Mouse (Mus musculus) heart, postnatal 10 days (tissue): ENCODE data around the gene Cabin1. TPM values are rescaled to one million over a fixed set of nuclear protein-coding genes. Genes with fewer than 3 reads are reported as not detected.
"Not testable (repeated sequence)": the region's sequence is repeated elsewhere in the genome, so short reads cannot be mapped to it uniquely, and the experiment has no call there.

Experiments
- DNase-seq, 2 experiments: peaks; one replicate each; pipeline ENCODE4 v3.0.0; 2021
- intact Hi-C: fragments of 180-260 bp; cut with DNase I; formaldehyde crosslinking; loops from one replicate; pipeline ENCODE4 v1.15.1; 2025
- total RNA-seq, 2 experiments: library from RNA; stranded (reverse); gene quantifications; 2 replicates each; pipeline ENCODE4 v1.2.3; 2021

Cabin1 gene
- total RNA-seq, 2 experiments from 2014 or later, result 26.0 to 33.6 TPM

DNA sequence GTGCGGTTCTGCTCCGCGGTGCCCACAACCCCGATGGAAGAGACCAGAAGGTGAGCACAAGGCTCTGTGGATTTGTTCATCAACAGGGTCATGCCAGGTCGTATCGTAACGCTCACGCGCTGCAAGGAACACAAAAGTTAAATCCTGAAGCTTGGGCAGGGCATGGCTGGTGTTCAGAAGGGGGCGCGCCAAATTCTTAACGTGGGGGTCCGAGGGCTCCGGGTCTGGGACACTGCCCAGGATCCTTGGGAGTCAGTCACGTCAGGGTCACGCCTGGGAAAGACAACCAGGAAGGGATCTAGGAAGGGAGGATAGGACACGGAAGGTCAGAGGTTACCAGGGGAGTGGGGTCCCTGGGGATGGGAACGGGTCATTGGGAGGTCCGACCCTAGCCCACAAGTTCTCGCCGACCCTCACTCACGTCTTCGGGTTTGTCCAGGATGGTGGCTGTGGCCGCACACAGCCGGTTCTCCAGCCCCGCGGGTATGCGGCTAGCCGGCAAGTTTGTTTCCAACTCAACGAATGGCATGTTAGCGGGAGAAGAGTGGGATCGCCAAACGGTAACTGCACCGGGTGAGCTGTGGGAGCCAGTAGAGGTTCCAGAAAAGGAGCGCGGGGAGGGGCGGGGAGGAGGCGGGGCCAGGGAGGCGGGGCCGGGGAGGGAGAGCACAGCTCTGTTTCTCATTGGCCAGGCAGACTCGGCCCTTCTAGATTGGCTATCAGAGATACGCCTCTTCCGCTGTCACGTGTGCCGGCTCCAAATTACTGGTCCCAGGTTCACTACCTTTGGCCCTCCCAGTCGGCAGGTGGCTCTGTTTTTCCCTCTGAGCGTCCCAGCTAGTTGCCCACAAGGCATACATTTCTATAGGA, 8.9 kb upstream of the Cabin1 start, which contains the start of gene Ddt:
Gene Ddt (minus strand): TSS at position 620 of the 870 bp plus-strand sequence.
- intact Hi-C loops, result loop anchor here (2.0 kb wide), 1 partner anchor 62 kb away; no protein-coding TSS in a partner anchor
- peak; percentile 82 to 85 for DNase-seq

DNA sequence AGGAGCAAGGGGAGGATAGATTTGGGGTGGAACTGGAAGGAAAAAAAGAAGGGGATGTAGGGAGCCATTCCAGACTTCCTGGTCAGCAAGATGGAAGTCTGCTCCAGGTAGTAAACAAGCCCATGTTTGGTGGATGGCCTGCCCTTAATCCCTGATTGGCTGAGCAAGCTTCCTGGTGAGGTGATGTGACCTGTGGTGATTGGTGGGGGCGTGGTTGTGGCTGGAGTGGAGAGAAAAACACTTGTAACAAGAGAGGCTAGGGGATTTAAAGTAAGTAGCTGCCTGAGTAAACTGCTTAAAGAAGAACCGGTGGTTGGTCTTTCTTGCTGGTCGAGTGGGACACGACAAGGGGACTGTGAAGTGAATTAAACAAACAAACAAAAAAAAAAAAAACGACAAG, 3.6 kb upstream of the Cabin1 start:
- DNase-seq, intact Hi-C loops: not testable (repeated sequence)

DNA sequence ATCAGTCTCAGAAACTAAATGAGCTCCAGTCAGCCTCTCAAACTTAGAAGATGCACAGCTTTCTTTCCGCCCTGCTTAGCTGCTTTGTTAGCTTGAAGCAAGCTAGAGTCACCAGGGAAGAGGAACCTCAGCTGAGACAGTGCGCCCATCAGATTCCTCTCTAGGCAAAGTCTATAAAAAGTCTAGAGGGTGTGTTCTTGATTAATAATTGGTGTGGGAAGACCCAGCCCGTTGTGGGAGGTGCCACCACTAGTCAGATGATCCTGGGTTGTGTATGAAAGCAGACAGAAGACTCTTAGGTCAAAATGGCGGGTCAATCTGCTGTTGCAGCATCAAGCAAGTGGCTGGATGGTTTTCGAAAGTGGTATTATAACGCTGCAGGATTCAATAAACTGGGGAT, 2.7 kb upstream of the Cabin1 start:
- no peak for DNase-seq
- intact Hi-C loops, result no loop called here

DNA sequence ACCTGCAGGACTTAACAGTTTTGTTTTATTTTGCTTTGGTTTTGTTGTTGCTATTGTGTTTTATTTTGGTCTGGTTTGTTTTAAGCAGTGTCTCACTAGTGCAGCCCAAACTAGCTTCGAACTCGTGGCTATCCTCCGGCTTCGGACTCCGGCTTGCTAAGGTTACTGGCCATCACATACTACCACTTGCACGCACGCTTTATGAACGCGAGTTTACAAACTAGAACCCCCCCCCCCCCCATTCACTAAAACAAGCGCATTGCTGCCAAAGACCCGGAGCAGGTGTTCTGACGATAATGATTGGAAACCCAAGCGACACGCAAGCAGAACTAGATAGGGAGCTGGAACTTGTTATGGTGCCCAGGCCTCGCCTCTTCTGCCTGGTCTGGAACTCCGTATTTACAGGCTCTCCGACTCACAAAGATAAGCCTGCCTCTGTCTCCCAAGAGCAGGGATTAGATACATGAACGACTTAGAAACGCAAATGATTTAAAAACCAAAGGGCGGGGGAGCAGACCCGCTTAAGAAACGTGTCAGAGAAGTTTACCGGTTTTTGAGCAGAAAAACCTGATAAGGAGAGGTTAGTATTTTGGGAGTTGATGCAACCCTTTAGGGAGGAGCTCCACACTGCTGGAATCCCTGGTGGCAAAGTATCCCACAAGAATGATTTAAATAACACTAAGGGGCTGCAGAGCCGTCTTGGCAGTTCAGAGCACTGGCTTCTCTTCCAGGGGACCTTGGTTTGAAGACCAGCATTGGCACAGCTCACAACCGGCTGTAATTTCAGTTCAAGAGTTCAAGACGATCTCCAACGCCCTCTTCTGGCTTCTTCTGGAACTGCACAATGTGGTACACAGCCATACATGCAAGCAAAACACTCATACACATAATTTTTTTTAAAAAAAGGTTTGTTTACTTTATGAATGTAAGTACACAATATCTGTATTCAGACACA, 655 bp upstream of the Cabin1 start:
- intact Hi-C loops, result loop anchor here (5.0 kb wide), 1 partner anchor 73 kb away; the partner anchor contains the start of gene Gstt2
- DNase-seq, result peak; percentile 64 to 81

DNA sequence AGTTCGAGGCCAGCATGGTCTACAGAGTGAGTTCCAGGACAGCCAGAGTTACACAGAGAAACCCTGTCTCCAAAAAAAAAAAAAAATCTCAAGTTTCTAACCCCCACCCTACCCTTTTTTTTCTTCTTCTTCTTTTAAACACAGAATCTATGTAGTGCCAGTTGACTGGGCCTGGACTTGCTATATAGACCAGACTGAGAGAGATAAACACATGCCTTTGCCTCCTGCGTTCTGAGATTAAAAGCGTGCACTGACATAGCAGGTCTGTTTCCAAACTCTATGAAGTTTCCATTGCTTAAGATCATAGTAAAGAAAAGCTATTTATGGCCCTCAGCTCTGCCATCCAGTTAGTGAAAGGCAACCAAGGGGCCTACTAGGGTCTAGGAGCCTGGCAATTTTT, 1.7 kb downstream of the Cabin1 start:
- intact Hi-C loops, result loop anchor here (5.0 kb wide), 1 partner anchor 75 kb away; the partner anchor contains the start of gene Gstt2
- DNase-seq, result no peak

DNA sequence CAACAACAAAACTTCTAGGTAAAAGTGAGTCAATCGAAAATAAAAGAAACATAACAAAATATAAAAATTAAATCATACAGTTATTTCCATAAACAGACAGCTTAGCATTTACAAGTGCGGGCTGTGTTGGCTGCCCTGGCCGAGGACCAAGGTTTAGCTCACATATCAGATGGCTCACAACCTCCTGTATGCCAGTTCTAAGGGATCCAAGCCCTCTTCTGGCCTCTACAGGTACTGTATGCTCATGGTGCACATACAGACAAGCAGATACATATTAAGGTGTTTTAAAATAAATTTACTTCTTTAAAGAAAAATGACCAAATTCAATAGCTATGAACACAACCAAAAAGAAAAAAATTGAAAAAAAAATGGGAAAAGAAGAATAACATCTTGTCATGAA, 3.8 kb downstream of the Cabin1 start:
- intact Hi-C loops, result loop anchor here (5.0 kb wide), 1 partner anchor 77 kb away; the partner anchor contains the start of gene Gstt2
- no peak for DNase-seq

DNA sequence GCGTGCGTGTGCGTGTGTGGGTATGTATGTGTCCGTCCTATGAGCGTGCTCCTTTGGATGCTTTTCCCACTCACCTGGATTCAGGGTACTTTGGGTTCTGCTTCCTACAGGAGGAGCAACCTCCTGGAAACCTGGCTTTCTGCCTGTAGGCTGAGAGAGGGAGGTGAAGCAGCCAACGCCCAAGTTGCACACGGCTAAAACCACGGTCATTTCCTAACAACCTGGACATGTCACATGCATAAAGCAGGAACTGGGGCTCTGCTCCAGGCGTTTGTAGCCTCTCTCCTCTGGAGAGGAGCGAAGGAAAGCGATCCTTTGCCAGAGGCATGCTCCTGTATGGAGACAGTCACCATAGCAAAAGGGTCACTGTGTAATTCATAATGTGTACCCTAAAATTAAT, 7.4 kb downstream of the Cabin1 start:
- no peak for DNase-seq

DNA sequence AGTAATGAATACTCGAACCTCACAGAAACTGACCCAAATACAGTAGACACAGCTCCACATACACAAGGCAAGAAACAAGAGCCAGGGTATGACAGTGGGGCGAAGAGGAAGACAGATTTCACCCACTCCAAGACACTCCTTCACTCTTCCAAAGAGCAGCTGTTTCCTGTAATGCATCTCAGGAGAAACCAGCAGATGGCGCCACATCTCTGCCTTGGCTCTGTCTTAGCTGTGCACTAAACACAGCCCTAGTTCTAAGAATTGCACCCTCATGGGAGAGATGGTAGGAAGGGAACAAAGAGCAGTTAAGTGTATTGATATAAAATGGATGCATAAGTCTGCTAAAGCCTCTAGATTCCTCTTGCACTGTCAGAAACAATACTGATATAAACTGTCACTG, 20.1 kb downstream of the Cabin1 start:
- intact Hi-C loops, result loop anchor here (1.0 kb wide), 3 partner anchors 88 to 207 kb away; no protein-coding TSS in a partner anchor
- peak; percentile 84 to 90 for DNase-seq

More for the DNA sequence above, 7.4 kb downstream of the Cabin1 start:
- intact Hi-C loops, result no loop called here

DNA sequence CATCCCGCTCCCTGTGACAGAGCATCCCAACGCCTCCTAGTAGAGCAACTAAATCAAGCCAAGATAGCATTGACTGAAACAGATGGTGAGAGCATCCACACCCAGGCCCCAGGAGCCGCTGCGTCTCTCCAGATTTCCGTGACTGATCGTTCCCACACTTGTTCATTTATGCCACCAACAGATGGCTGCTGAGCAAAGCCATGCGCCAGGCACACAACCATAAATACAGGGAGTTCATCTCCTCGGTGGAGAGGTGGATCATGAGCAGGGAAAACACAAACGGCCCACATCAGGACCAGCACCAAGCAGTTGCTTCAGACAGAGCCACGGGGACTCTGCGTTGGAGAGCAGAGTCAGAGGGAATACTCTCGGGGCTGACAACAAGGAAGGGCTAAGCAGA, 20.8 kb downstream of the Cabin1 start:
- DNase-seq, result no peak
- intact Hi-C loops, result no loop called here

DNA sequence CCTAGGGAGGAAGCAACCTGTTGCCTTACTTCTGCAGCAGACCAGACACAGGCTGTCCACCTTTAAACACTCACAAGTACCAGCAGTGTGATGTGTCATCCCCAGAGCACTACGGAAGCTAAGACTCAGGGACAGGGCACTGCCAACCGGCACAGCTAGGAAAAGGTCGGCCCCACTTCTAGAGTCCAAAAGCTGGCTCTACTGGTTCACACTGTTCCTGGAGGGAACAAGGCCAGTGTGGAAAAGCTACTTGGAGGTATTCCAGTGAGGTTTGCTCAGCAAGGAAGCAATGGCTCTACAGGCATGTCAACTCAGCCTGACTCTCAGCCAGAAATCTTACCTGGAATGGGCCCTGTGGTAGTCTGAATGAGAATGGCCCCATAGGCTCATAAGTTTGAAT, 23.3 kb downstream of the Cabin1 start:
- intact Hi-C loops, result no loop called here
- no peak for DNase-seq

DNA sequence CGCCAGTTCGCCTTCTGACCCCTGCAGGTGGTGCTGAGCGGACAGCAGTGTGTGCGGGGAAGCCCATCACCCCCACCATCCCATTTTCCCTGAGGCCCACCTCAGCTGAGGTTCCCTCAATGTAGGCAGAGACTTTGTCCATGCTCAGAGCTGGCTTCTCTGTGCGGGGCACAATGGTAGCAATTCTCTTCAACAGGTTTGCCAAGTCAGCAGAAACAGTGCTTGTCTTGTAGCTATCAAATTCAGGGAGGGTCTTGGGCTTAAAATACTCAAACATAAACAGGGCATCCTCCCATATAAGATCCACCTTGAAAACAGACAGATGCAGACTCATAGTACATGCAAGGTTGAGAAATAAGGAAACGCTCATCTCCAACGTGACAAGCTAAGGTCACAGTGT, 38.7 kb downstream of the Cabin1 start:
- no peak for DNase-seq
- intact Hi-C loops, result no loop called here

DNA sequence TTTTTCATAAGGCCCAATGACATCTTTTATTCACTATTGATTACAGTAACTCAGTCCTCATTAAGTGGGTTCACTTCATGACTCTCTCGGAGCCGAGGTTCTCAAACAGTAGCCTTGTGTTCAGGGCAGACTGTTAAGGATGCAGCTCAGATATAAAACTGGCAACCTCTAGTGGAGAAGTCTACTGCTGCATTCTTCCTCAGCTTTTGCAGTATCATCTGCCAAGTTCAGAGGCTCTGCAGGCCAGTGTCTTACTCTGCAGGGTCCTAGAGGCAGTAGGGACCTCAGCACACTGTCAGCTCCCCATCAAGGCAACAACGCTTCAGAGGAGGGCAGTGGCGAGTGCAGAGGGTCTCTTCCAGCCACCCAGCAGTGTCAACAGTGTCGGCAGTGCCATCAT, 43.9 kb downstream of the Cabin1 start:
- intact Hi-C loops, result no loop called here
- no peak for DNase-seq

DNA sequence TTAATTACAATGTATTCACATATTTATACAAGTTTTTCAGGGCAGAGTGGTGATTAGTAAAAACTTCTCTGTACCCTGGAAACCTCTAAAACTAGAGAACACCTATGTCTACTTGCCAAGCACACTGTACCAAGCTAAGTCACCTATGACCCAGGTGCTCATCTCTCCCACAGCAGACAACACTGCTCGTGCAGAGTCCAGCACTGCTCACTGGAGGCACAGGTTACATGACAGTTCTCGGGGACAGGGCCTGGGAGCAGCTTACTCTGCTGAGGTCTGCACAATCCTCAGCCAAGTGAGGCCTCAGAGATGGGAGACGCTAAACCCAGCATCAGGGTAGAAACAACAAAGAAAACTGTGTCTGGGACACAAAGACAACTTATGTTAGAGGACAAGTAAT, 49.3 kb downstream of the Cabin1 start:
- no peak for DNase-seq
- intact Hi-C loops, result loop anchor here (1.0 kb wide), 1 partner anchor 25 kb away; no protein-coding TSS in a partner anchor

DNA sequence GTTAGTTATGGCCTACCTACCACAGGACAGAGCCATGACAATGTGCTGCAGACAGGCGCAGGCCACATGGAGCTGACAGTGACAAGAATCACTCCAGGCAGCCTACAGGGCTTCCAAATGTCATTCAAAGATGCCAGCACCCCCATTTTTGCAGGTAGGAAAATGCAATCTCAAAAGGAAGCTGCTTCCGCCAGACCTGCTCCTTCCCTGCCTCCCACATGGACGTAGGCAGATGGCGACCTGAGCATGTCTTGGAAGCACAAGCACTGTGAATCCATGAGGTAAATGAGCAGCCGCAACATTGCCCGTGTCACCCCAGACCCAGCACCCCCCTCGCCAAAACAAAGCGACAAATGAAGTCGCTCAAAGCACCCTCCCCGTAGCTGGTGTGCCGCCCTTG, 51.1 kb downstream of the Cabin1 start:
- intact Hi-C loops, result no loop called here
- DNase-seq, result no peak

DNA sequence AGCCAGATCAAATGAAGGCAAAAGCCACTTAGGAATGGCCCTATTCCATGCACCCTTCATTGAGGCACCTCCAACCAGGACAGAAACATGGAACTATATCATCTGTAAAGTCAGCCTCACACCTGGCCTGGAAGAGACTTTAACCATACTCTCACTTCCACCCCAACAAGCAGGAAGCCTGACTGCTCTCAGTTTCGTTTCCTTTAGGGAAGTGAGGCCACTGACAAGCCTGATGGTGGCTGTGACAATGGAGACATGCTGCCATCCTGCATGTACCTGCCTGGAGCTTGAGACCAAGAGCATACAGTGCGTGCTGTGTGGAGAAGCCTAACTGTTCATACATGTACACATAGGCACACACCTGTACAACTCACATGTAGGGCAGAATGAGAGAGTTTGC, 53.9 kb downstream of the Cabin1 start:
- DNase-seq, result no peak
- intact Hi-C loops, result no loop called here

DNA sequence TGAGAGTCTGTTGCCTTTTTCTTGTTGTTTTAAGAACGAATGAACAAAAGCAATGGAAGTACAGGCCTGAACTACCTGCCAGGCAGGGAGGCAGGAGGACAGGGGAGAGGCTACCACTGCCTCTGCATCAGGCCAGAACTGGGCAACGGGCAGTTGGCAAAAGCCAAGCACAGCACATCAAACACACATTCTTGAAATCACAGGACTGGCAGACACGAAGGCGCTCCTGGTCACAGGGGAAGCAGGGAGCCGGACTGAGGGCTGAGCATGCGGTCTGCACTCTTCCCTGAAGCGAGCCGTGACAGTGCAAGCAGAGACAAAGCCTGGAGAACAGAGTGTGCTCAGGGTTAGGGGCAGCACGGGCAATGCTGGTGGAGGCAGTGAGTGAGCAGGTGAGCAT, 54.9 kb downstream of the Cabin1 start:
- intact Hi-C loops, result no loop called here

DNA sequence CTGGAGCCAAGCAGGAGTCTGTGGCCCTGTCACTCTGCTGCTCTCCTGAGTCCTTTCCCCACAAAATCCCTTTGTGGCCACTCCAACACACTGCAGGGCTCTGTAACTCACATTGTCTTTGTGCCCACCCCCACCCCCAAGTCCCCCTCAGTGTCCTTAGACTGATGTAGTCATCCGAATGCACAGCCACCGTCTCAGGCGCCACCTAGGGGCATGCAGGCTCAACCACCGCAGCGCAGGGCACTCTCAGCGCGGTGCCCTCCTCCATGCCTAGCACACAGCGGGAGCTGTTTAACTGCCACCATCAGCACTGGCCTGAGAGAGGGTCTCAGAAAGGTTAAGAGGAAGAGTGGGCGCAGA, 55.5 kb downstream of the Cabin1 start:
- DNase-seq, result peak; percentile 35 to 42
- intact Hi-C loops, result no loop called here

More for the DNA sequence above, 54.9 kb downstream of the Cabin1 start:
- peak; percentile 42 to 53 for DNase-seq

DNA sequence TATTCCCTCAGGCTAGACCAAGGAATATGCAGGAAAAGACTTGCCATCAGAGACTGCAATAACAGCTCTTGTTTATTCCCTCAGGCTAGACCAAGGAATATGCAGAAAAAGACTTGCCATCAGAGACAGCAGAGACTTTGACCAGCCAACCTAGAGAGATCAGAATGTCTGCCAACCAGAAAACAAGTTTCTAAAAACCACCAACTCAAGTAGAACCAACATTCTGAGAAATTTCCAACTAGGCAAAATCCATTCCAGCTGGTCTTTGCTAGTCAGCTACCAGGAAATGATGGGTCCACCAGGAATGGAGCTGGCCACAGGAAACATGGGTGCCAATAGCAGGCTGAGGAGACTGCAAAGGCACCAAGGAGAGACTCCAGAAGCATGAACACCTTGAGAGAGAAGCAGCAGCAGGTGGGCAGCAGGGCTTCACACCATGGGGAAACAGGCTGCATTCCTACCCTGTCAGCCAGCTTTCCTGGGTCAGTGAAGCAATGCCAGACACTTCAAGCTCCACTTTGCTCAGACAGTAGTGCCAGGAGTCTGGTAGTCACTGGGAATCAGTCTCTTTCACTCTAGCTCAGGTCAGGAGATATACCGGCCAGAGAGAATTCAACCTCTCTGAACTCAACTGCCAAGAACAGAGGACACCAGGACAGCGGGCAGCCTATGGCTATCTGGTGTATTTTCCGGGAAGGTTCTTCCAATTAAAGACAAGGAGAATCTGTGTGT, 56.1 kb downstream of the Cabin1 start:
- peak; percentile 64 to 70 for DNase-seq
- intact Hi-C loops, result no loop called here

DNA sequence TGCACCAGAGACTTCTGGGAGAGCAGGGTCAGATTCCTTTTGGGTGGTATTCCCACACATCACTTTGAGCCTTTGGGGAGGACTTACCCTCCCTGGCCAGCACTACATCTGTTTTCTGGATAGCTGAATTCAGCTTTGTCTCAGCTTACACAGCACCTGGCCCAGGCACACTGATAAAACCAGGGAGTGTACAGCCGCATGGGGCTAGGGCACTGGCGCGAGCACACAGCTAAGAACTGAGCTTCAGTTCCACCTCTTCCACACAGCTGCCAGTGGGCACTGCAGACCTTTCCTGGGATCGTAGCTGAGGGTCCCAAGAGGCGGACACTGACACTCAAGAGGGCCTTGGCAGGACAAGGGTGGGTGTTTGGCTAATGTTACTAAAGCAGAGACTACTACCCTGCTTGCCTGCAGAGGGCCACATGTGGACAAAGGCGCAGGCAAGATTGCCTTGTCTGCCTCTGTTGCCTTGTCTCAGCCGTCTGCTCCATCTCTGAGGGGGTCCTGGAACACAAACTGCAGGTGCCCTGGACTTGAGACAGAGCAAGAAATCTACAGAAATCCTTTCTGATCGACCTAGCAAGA, 57.4 kb downstream of the Cabin1 start:
- no peak for DNase-seq
- intact Hi-C loops, result no loop called here
